Mouse (Mus musculus) heart, embryonic 12.5 days (tissue): ENCODE data around the gene Zfp597. TPM values are rescaled to one million over a fixed set of nuclear protein-coding genes. Genes with fewer than 3 reads are reported as not detected.
"Not testable (repeated sequence)": the region's sequence is repeated elsewhere in the genome, so short reads cannot be mapped to it uniquely, and the experiment has no call there.

ENCODE experiments used
- ATAC-seq: fragments of 200-750 bp; cut with Nextera tagmentation; 2 replicates; pipeline ENCODE4 v1.8.0; 2017; ENCODE audit warnings: moderate TSS enrichment, moderate library complexity; ENCODE audit not compliant: insufficient number of reproducible peaks, low FRiP score
- H3K27ac ChIP-seq: fragments of 300-500 bp; sonication (generic); 2 replicates; pipeline ENCODE4 v1.5.1; 2016; ENCODE audit warnings: mild to moderate bottlenecking, moderate library complexity; ENCODE audit not compliant: poor library complexity, severe bottlenecking
- H3K27me3 ChIP-seq: fragments of 300-500 bp; sonication (generic); replicated peaks from 2 replicates; pipeline ENCODE4 v1.6.1; 2016; ENCODE audit warnings: mild to moderate bottlenecking, moderate library complexity
- H3K36me3 ChIP-seq: fragments of 300-500 bp; sonication (generic); 2 replicates; pipeline ENCODE4 v1.6.1; 2016; ENCODE audit warnings: mild to moderate bottlenecking, moderate library complexity
- H3K4me1 ChIP-seq: fragments of 300-500 bp; sonication (generic); replicated peaks from 2 replicates; pipeline ENCODE4 v1.6.1; 2016; ENCODE audit warnings: mild to moderate bottlenecking
- H3K4me2 ChIP-seq: fragments of 300-500 bp; sonication (generic); 2 replicates; pipeline ENCODE4 v1.6.1; 2016; ENCODE audit warnings: mild to moderate bottlenecking, moderate library complexity
- H3K4me3 ChIP-seq: fragments of 300-500 bp; sonication (generic); 2 replicates; pipeline ENCODE4 v1.5.1; 2016; ENCODE audit warnings: mild to moderate bottlenecking
- H3K9ac ChIP-seq: fragments of 300-500 bp; sonication (generic); 2 replicates; pipeline ENCODE4 v1.6.1; 2016; ENCODE audit warnings: mild to moderate bottlenecking, moderate library complexity
- H3K9me3 ChIP-seq: fragments of 300-500 bp; sonication (generic); replicated peaks from 2 replicates; pipeline ENCODE4 v1.6.1; 2016; ENCODE audit warnings: mild to moderate bottlenecking, moderate library complexity
- WGBS: fragments of 180-500 bp; shearing (Covaris S2); methylation state at CpG from one replicate; pipeline ENCODE4 v1.1.7; 2016; 5-methylcytosine and 5-hydroxymethylcytosine counted together
- microRNA-seq: library from miRNA; unstranded; fragments of <30 nt; microRNA quantifications from one replicate; pipeline ENCODE4, GENCODE M21; 2017
- polyA plus RNA-seq: library from polyadenylated mRNA; unstranded; fragments of >200 nt; fragmentation: Nextera tagmentation; extraction: Ambion mirVana; gene quantifications from 2 replicates; pipeline ENCODE4 v1.2.1, GENCODE M21; 2016

Zfp597 gene
- polyA plus RNA-seq, 1 experiment from 2014 or later = 6.5 TPM

DNA sequence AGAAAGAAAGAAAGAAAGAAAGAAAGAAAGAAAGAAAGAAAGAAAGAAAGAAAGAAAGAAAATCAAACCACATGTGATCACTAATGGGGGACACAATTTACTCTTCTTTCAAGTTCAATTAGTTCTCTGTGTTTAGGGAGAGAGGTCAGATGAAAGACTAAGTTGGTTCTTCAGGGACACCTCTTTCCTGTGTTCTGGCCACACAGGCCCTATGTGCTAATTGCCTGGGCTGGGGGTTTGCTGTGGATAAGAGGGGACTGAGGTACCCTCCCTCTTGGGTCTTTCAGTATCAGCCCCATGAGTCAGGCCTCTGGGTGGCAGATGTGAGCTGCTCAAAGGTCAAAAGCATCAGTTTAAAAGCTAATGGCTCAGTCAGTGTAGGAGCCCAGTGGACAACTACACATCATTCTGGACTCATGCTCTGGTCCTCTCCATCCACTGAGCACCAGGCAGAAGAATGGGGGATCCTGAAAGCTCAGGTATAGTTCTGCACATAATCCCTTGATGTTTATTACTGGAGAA lies 53.7 kb downstream of the Zfp597 start, which contains the start of gene Olfr15:
Gene Olfr15 (plus strand): TSS at position 291 of the 522 bp plus-strand sequence.
- ATAC-seq = no peak
- Histone ChIP-seq H3K9me3 (0 out of 2 replicates have a peak, but pooled peaks cover 3% of the 10 kb centered on the region), H3K4me3 (no peak within 1 kb of the TSS), H3K27me3 (no peaks in the 10 kb centered on the region), H3K4me2 (no peak within 1 kb of the TSS), H3K36me3 (no peaks in the 10 kb centered on the region), H3K9ac (no peak within 1 kb of the TSS), H3K27ac (no peak within 1 kb of the TSS), H3K4me1 (no peaks in the 10 kb centered on the region)

- no peaks in the 10 kb centered on the region for H3K36me3 ChIP-seq
- H3K4me1 ChIP-seq = no peaks in the 10 kb centered on the region
- no peak overlapping the region for H3K9ac ChIP-seq
- WGBS = 66% methylated on average over 2 of the region's 2 CpGs
- H3K4me2 ChIP-seq = no peak overlapping the region
- no peaks in the 10 kb centered on the region for H3K27me3 ChIP-seq
- no peak overlapping the region for H3K4me3 ChIP-seq
- no peak overlapping the region for H3K27ac ChIP-seq
- ATAC-seq = no peak
- H3K9me3 ChIP-seq = 0 out of 2 replicates have a peak, but pooled peaks cover 3% of the 10 kb centered on the region
Observed at GRCm38 (mm10) chr16:3829727-3830126, 54.6 kb downstream of the Zfp597 start.

- H3K4me1 ChIP-seq = no peaks in the 10 kb centered on the region
- no peak overlapping the region for H3K27ac ChIP-seq
- H3K9ac ChIP-seq = no peak overlapping the region
- ATAC-seq = no peak
- WGBS = 54% methylated on average over 3 of the region's 3 CpGs
- H3K9me3 ChIP-seq = 0 out of 2 replicates have a peak, but pooled peaks cover 3% of the 10 kb centered on the region
- no peak overlapping the region for H3K4me3 ChIP-seq
- H3K27me3 ChIP-seq = no peaks in the 10 kb centered on the region
- H3K4me2 ChIP-seq = no peak overlapping the region
- no peaks in the 10 kb centered on the region for H3K36me3 ChIP-seq
Observed at GRCm38 (mm10) chr16:3828021-3828420, 56.3 kb downstream of the Zfp597 start.

DNA sequence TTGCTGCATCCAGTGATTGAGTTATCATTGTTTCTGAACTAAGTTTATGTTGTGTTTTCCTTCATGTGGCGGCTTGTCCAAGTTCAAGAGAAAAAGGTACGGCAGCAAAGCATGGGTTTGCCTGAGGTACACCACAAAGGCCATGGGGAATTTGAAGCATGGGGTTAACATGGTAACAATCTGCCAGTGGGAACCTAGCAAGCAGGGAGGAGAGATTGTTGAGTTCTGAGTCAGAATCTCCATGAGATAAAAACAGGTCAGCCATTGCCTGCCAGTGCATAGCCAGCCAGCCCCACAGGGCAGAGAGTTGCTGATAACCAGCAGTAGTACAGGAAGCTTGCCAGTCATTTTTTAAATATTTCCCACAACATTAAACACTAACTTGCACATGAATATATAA lies 64.2 kb downstream of the Zfp597 start:
- 55% methylated on average over 2 of the region's 2 CpGs for WGBS
- Histone ChIP-seq H3K36me3 (no peaks in the 10 kb centered on the region), H3K9me3 (no peaks in the 10 kb centered on the region), H3K4me2 (no peak overlapping the region), H3K27me3 (no peaks in the 10 kb centered on the region), H3K4me1 (no peaks in the 10 kb centered on the region), H3K27ac (no peak overlapping the region), H3K4me3 (no peak overlapping the region), H3K9ac (no peak overlapping the region)
- ATAC-seq = no peak; the same call in 1 of the 2 replicates

- H3K36me3 ChIP-seq, H3K4me1 ChIP-seq, ATAC-seq, H3K27ac ChIP-seq, H3K9ac ChIP-seq, H3K4me2 ChIP-seq, H3K27me3 ChIP-seq, H3K4me3 ChIP-seq: not testable (repeated sequence)
- peaks cover 13% of the 10 kb centered on the region; the same call in 1 of the 2 replicates for H3K9me3 ChIP-seq
- WGBS = 79% methylated on average over 6 of the region's 6 CpGs
Observed at GRCm38 (mm10) chr16:3814667-3815066, 69.7 kb downstream of the Zfp597 start.

Small RNA genes within 50 kb of the gene (microRNA-seq; reads per million reads assigned to microRNA genes)
- not detected for gene Gm23493

Other genes with a start within 250 kb of the Zfp597 start
- gene Mefv, start 166.5 kb downstream of the Zfp597 start, polyA plus RNA-seq = not detected in 2 replicates
- gene Zfp263, start 140.5 kb downstream of the Zfp597 start, polyA plus RNA-seq = 28.6 and 29.5 TPM in 2 replicates
- gene Olfr15, start 53.7 kb downstream of the Zfp597 start, polyA plus RNA-seq = not detected in 2 replicates
- 1.3 and 1.4 TPM in 2 replicates for gene Zfp174, start 37.3 kb downstream of the Zfp597 start, polyA plus RNA-seq
- 36.1 and 41.1 TPM in 2 replicates for gene Naa60, start 12.2 kb downstream of the Zfp597 start, polyA plus RNA-seq
- 1.5 TPM in 1 of 2 replicates, not detected in the other for gene Gm20695, start 87 bp upstream of the Zfp597 start, polyA plus RNA-seq
- gene 1700037C18Rik, start 24.1 kb upstream of the Zfp597 start, polyA plus RNA-seq = 6.5 and 7.9 TPM in 2 replicates
- 13.5 and 16.6 TPM in 2 replicates for gene Cluap1, start 24.2 kb upstream of the Zfp597 start, polyA plus RNA-seq
- 1.6 TPM in 2 replicates for gene Nlrc3, start 92.1 kb upstream of the Zfp597 start, polyA plus RNA-seq
- gene Slx4, start 119.2 kb upstream of the Zfp597 start, polyA plus RNA-seq = 14.8 and 18.2 TPM in 2 replicates
- gene Dnase1, start 152.4 kb upstream of the Zfp597 start, polyA plus RNA-seq = 3.4 and 5.0 TPM in 2 replicates
- gene Trap1, start 193.3 kb upstream of the Zfp597 start, polyA plus RNA-seq = 97.3 and 102 TPM in 2 replicates